Mouse (Mus musculus) layer of hippocampus, postnatal 10 days (tissue): Measurements from ENCODE around the gene Snai1. TPM values are rescaled to one million over a fixed set of nuclear protein-coding genes. Genes with fewer than 3 reads are reported as not detected.
A peak's percentile ranks its signal among the peaks of the same experiment; 100 is the strongest.

Experiments used
- DNase-seq, 2 experiments: peaks; one replicate each; pipeline ENCODE4 v3.0.0; 2021; ENCODE audit warnings: low spot score in 2 of 2
- total RNA-seq, 2 experiments: library from RNA; stranded (reverse); gene quantifications; 2 replicates each; pipeline ENCODE4 v1.2.3; 2021

Snai1 gene
- total RNA-seq, 2 experiments from 2014 or later = 1.5 to 1.7 TPM

GRCm38 (mm10) chr2:167515688-167516087, 22.3 kb upstream of the Snai1 start:
- no peak for DNase-seq

GRCm38 (mm10) chr2:167519606-167520252, 18.3 kb upstream of the Snai1 start:
- no peak for DNase-seq

GRCm38 (mm10) chr2:167528278-167528677, 9.7 kb upstream of the Snai1 start:
- peak in 1 of 2 experiments; percentile 44 for DNase-seq

- no peak for DNase-seq
Measured at GRCm38 (mm10) chr2:167529935-167530513, 8.0 kb upstream of the Snai1 start.

DNA sequence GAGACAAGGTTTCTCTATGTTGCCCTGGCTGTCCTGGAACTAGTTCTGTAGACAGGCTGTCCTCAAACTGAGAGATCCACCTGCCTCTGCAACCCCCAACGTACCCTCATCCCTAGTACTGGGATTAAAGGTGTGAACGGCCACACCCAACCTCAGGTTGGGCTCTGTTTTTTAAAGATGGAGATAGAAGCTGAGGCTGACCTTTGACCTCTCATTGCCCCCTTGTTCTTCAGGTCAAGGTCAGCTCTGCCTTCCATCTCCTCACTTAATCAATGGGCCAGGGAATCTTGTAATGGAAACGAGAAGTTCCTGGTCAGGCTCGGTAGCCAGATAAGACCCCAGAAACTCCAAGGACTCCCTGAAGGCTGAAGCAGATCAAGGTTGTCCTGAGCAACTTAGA, 7.5 kb upstream of the Snai1 start:
- DNase-seq = no peak

DNA sequence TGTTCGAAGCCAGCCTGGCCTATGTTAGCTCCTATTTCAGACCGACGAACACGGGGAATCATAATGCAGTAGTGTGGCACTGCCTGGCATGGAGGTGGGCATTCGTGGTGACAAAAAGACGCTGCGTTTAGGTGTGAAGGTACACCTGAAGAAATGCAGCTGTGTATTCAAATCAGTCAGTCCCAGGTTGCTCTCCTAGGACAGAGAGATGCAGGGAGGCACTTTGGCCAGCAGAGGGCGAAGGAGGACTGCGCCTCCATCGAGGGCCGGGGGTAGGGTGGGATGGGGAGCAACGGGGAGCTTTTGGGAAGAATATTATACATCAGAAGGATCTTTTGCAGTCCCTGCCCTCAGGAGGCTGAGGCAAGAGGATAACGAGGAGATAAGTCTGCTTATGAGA, 5.9 kb upstream of the Snai1 start:
- DNase-seq = peak; percentile 61 to 69

DNA sequence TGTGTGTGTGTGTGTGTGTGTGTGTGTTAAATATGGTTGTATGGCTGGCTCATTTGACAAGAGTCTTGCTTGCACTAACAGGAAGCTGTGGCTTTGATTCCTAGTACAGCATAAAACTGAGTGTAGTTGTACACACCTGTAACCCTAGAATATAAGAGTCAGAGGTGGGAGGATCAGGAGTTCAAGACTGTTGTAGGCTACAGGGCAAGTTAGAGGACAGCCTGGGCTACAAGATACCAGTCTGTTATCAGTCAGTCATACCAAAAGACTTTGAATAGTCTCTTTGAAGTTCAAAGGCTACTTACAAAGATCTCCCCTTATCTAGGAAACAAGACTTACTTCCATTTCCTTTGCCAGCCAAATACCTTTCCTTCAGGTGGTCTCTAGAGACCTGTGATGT, 4.1 kb upstream of the Snai1 start:
- no peak for DNase-seq

DNA sequence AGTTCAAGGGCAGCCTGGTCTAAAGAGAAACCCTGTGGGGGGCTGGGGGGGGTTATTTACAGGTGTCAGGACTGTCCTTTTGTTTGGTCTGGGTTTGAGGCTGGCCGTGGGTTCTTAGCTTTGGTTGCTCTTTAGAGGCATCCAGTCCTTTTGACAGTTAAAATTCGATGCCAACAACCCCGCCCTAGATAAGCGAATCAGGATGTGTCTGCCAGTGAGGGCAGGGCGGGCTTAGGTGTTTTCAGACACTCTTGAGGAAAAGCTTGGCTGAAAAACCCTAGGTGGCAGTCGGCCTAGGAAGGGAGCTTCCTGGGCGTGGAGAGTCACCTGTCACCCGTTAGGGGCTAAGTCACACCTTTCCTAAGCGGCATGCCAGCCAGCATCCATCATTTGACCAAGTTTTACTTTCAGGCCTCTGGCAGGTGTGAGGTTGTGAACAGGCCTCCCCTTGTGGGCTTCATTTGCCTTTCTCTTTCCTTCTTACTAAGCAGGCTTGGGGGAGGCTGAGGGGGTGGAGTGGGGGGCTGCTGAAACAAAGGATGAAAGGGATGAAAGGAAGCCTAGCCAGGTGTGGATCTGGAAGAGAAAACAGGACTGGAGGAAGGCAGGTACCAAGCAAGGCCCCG, 1.6 kb upstream of the Snai1 start:
- no peak for DNase-seq

- DNase-seq = no peak
Measured at GRCm38 (mm10) chr2:167538671-167539306, 794 bp downstream of the Snai1 start.

GRCm38 (mm10) chr2:167539536-167540476, 1.8 kb downstream of the Snai1 start:
- no peak for DNase-seq

DNA sequence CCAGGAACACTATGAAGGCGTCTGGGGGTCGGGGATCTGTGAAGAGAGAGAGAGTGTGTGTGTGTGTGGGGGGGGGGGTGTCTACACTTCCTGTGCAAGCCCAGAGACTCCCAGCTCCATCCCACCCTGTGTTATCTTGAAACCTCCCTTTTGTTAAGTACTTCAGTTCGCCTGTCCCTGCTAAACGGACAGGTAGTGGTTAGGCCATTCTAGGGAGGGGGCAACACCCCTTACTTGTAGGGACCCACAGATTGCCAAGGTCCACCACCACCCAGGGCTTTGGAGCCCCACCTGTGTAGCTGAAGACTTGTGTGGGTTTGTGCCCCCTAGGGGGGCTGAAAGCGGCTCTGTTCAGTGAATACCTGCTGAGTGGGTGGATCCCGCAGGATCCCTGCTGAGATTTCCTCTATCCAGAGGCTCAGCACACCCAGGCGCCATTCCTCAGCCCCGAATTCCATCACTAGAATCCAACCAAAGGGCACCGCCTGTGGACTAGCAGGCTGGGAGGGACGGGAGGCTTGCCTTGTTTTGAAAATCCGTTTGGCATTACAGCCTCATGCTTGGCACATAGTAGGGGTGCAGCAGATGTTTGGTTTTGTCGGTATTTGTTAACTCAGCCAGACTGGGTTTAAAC, 2.6 kb downstream of the Snai1 start:
- no peak for DNase-seq

GRCm38 (mm10) chr2:167541324-167541723, 3.3 kb downstream of the Snai1 start:
- no peak for DNase-seq

DNA sequence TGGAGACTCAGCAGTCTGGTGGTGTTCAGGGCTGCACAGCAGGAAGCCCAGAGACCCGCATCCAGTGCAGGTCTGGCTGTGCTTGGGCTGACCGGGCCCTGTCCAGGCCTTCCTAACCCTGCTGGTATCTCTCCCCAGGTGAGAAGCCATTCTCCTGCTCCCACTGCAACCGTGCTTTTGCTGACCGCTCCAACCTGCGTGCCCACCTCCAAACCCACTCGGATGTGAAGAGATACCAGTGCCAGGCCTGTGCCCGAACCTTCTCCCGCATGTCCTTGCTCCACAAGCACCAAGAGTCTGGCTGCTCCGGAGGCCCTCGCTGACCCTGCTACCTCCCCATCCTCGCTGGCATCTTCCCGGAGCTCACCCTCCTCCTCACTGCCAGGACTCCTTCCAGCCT, 3.8 kb downstream of the Snai1 start:
- DNase-seq = no peak

- no peak for DNase-seq
Measured at GRCm38 (mm10) chr2:167542361-167542760, 4.4 kb downstream of the Snai1 start.

- DNase-seq = no peak
Measured at GRCm38 (mm10) chr2:167543121-167544003, 5.4 kb downstream of the Snai1 start.

GRCm38 (mm10) chr2:167544004-167544356, 6.0 kb downstream of the Snai1 start:
- DNase-seq = no peak

DNA sequence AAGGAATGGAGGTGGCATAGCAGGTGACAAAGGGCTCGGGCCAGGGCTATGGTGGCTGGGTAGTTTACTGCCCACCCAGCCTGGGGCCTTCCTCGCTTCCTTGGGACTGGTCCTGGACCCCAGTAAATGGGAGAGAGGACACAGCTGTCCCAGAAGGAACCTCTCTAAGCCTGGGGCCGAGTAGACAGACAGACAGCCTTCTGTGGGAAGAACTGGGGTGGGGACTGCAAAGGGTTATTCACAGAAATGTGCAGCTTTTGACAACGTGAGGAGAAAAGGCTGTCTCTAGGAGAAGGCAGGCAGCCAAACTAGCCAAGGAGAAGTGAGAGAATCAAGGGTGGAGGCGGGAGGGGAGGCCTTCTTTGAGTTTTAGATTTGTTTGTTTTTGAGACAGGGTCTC, 6.5 kb downstream of the Snai1 start:
- DNase-seq = no peak

GRCm38 (mm10) chr2:167546447-167547195, 8.6 kb downstream of the Snai1 start:
- no peak for DNase-seq

- no peak for DNase-seq
Measured at GRCm38 (mm10) chr2:167547444-167547843, 9.4 kb downstream of the Snai1 start.
